Comparison of ENCODE assay signal across 23 mouse cellular contexts in genomic region chr12:109558226-109558824, GRCm38 (mm10). TPM values are rescaled to one million over a fixed set of nuclear protein-coding genes. Genes with fewer than 3 reads are reported as not detected.
DNase-seq lines count a peak whose midpoint lies in the region; ATAC-seq lines count a peak whose summit lies in the region.
"Had no signal": no experiment of that assay in that cellular context is flagged by ENCODE, and none has a peak within 500 bp of the region (broad histone marks: within the 10 kb centered on the region; RNA-seq: fewer than 3 reads in every experiment).

No protein-coding gene starts in this region.

- H3K9ac ChIP-seq in forebrain, embryonic 15.5 days (replicated peaks): no peak overlapping the region
- no peak overlapping the region for H3K9ac ChIP-seq in forebrain, embryonic 14.5 days (ENCODE audit: low read length)
- H3K9ac ChIP-seq in midbrain, embryonic 11.5 days (ENCODE audit: low read length): no peak overlapping the region
- H3K9ac ChIP-seq in heart, embryonic 11.5 days (ENCODE audit: low read depth, low read length): no peak overlapping the region
- H3K9ac ChIP-seq: heart, embryonic 13.5 days; kidney, embryonic 15.5 days; limb, embryonic 12.5 days; liver, embryonic 13.5 days; lung, embryonic 15.5 days had no signal

- no peak overlapping the region for H3K4me2 ChIP-seq in forebrain, embryonic 15.5 days (replicated peaks)
- H3K4me2 ChIP-seq in forebrain, embryonic 14.5 days (ENCODE audit: low read length): no peak overlapping the region
- H3K4me2 ChIP-seq in midbrain, embryonic 11.5 days: no peak overlapping the region
- no peak overlapping the region for H3K4me2 ChIP-seq in heart, embryonic 11.5 days
- H3K4me2 ChIP-seq: heart, embryonic 13.5 days; kidney, embryonic 15.5 days; limb, embryonic 12.5 days; liver, embryonic 13.5 days; lung, embryonic 15.5 days had no signal

- peaks cover 97% of the 10 kb centered on the region for H3K4me1 ChIP-seq in forebrain, embryonic 10.5 days
- H3K4me1 ChIP-seq in forebrain, embryonic 15.5 days: peaks cover 22% of the 10 kb centered on the region
- peaks cover 87% of the 10 kb centered on the region for H3K4me1 ChIP-seq in embryonic facial prominence, embryonic 10.5 days
- peaks cover 32% of the 10 kb centered on the region for H3K4me1 ChIP-seq in forebrain, embryonic 14.5 days (ENCODE audit: control insufficient read depth, insufficient read depth, low read length)
- H3K4me1 ChIP-seq in midbrain, embryonic 11.5 days (ENCODE audit: control insufficient read depth, insufficient read depth, low read length): peaks cover 56% of the 10 kb centered on the region
- no peaks in the 10 kb centered on the region for H3K4me1 ChIP-seq in heart, embryonic 11.5 days (ENCODE audit: control insufficient read depth, insufficient read depth, low read length)
- H3K4me1 ChIP-seq: heart, embryonic 13.5 days; liver, embryonic 13.5 days; lung, embryonic 15.5 days had no signal

- ATAC-seq in forebrain, embryonic 15.5 days (replicated peaks): no peak; the same call in none of the 2 replicates
- peak; percentile 66 for ATAC-seq in forebrain, embryonic 14.5 days
- peak; percentile 61 for ATAC-seq in midbrain, embryonic 11.5 days (ENCODE audit: low FRiP score)
- ATAC-seq in heart, embryonic 11.5 days (replicated peaks; ENCODE audit: insufficient number of reproducible peaks, low FRiP score, low TSS enrichment): no peak
- ATAC-seq: intestine, embryonic 16.5 days had no signal

- 46% methylated on average over 12 of the region's 12 CpGs for WGBS in forebrain, embryonic 10.5 days
- 22% methylated on average over 12 of the region's 12 CpGs for WGBS in forebrain, embryonic 15.5 days
- 63% methylated on average over 12 of the region's 12 CpGs for WGBS in embryonic facial prominence, embryonic 10.5 days
- 21% methylated on average over 12 of the region's 12 CpGs for WGBS in forebrain, embryonic 14.5 days
- WGBS in midbrain, embryonic 11.5 days: 50% methylated on average over 12 of the region's 12 CpGs
- WGBS in heart, embryonic 11.5 days (ENCODE audit: insufficient replicate concordance): 83% methylated on average over 12 of the region's 12 CpGs

- peak overlapping the region; percentile 79 for H3K27ac ChIP-seq in forebrain, embryonic 10.5 days
- H3K27ac ChIP-seq in forebrain, embryonic 15.5 days (replicated peaks): no peak overlapping the region
- peak overlapping the region; percentile 78 for H3K27ac ChIP-seq in embryonic facial prominence, embryonic 10.5 days (replicated peaks)
- peak overlapping the region; percentile 33 for H3K27ac ChIP-seq in forebrain, embryonic 14.5 days (ENCODE audit: low read depth, low read length)
- peak overlapping the region; percentile 67 for H3K27ac ChIP-seq in midbrain, embryonic 11.5 days (ENCODE audit: low read depth, low read length)
- no peak overlapping the region for H3K27ac ChIP-seq in heart, embryonic 11.5 days (ENCODE audit: low read depth, low read length)
- H3K27ac ChIP-seq: heart, embryonic 13.5 days; kidney, embryonic 15.5 days; limb, embryonic 12.5 days; liver, embryonic 13.5 days; lung, embryonic 15.5 days had no signal

- peaks cover 89% of the 10 kb centered on the region for H3K36me3 ChIP-seq in forebrain, embryonic 10.5 days (replicated peaks)
- peaks cover 10% of the 10 kb centered on the region for H3K36me3 ChIP-seq in forebrain, embryonic 15.5 days
- H3K36me3 ChIP-seq in embryonic facial prominence, embryonic 10.5 days (replicated peaks): peaks cover 98% of the 10 kb centered on the region
- peaks cover 56% of the 10 kb centered on the region for H3K36me3 ChIP-seq in forebrain, embryonic 14.5 days (ENCODE audit: control insufficient read depth, insufficient read depth, low read length)
- no peaks in the 10 kb centered on the region; the same call in 1 of the 2 replicates for H3K36me3 ChIP-seq in midbrain, embryonic 11.5 days (ENCODE audit: control insufficient read depth, insufficient read depth, low read length)
- H3K36me3 ChIP-seq in heart, embryonic 11.5 days (ENCODE audit: control insufficient read depth, insufficient read depth, low read length): no peaks in the 10 kb centered on the region
- H3K36me3 ChIP-seq: liver, embryonic 13.5 days had no signal

- H3K27me3 ChIP-seq in forebrain, embryonic 10.5 days (ENCODE audit: poor library complexity, severe bottlenecking): peaks cover 12% of the 10 kb centered on the region; the same call in 1 of the 2 replicates
- H3K27me3 ChIP-seq in forebrain, embryonic 15.5 days: no peaks in the 10 kb centered on the region
- H3K27me3 ChIP-seq in embryonic facial prominence, embryonic 10.5 days (replicated peaks; ENCODE audit: low read depth, poor library complexity, severe bottlenecking): no peaks in the 10 kb centered on the region
- H3K27me3 ChIP-seq in forebrain, embryonic 14.5 days (replicated peaks; ENCODE audit: control insufficient read depth, insufficient read depth, low read length): 0 out of 2 replicates have a peak, but pooled peaks cover 3% of the 10 kb centered on the region
- H3K27me3 ChIP-seq in midbrain, embryonic 11.5 days (ENCODE audit: control insufficient read depth, insufficient read depth, low read length): no peaks in the 10 kb centered on the region; the same call in 1 of the 2 replicates
- H3K27me3 ChIP-seq in heart, embryonic 11.5 days (ENCODE audit: control insufficient read depth, insufficient read depth, low read length): no peaks in the 10 kb centered on the region
- H3K27me3 ChIP-seq: CH12.LX; heart, embryonic 13.5 days; kidney, embryonic 15.5 days; limb, embryonic 12.5 days; liver, embryonic 13.5 days; lung, embryonic 15.5 days had no signal

- H3K9me3 ChIP-seq in forebrain, embryonic 10.5 days: no peaks in the 10 kb centered on the region
- H3K9me3 ChIP-seq in forebrain, embryonic 15.5 days: no peaks in the 10 kb centered on the region
- no peaks in the 10 kb centered on the region for H3K9me3 ChIP-seq in embryonic facial prominence, embryonic 10.5 days
- no peaks in the 10 kb centered on the region for H3K9me3 ChIP-seq in forebrain, embryonic 14.5 days (replicated peaks; ENCODE audit: control insufficient read depth, low read length)
- H3K9me3 ChIP-seq in midbrain, embryonic 11.5 days (ENCODE audit: control insufficient read depth, low read length): no peaks in the 10 kb centered on the region
- H3K9me3 ChIP-seq in heart, embryonic 11.5 days (replicated peaks; ENCODE audit: control insufficient read depth, low read length): no peaks in the 10 kb centered on the region
- H3K9me3 ChIP-seq: heart, embryonic 13.5 days; kidney, embryonic 15.5 days; limb, embryonic 12.5 days; liver, embryonic 13.5 days; lung, embryonic 15.5 days had no signal

- DNase-seq in forebrain, embryonic 10.5 days (ENCODE audit: extremely low spot score, low spot score): no peak
- no peak for DNase-seq in embryonic facial prominence, embryonic 10.5 days (ENCODE audit: low spot score)
- DNase-seq in forebrain, embryonic 14.5 days (ENCODE audit: low spot score): peak; percentile 58
- no peak for DNase-seq in midbrain, embryonic 11.5 days (ENCODE audit: low spot score, missing footprints)
- DNase-seq in testis, postnatal 10 days (ENCODE audit: low spot score): no peak
- DNase-seq in gastrocnemius, adult 8-10 months (ENCODE audit: low spot score in 2 of 2): no peak
- DNase-seq: adrenal gland, adult 2 months; cerebellum, adult 18-20 months; heart, postnatal 36 days; liver, embryonic 13.5 days; right cerebral cortex, adult 18-20 months; thymus, postnatal 14 days had no signal

- no peak overlapping the region for H3K4me3 ChIP-seq in forebrain, embryonic 10.5 days
- H3K4me3 ChIP-seq in forebrain, embryonic 15.5 days: no peak overlapping the region
- no peak overlapping the region for H3K4me3 ChIP-seq in embryonic facial prominence, embryonic 10.5 days
- no peak overlapping the region for H3K4me3 ChIP-seq in forebrain, embryonic 14.5 days (ENCODE audit: low read depth, low read length)
- H3K4me3 ChIP-seq in midbrain, embryonic 11.5 days (ENCODE audit: low read depth, low read length): no peak overlapping the region
- H3K4me3 ChIP-seq in heart, embryonic 11.5 days (ENCODE audit: low read depth, low read length): no peak overlapping the region
- H3K4me3 ChIP-seq: erythroblast, embryonic 14.5 days; heart, embryonic 13.5 days; kidney, embryonic 15.5 days; limb, embryonic 12.5 days; liver, embryonic 13.5 days; lung, embryonic 15.5 days had no signal

RNA-seq across cellular contexts. Expression of gene Rtl1, which starts 41.8 kb away (rescaled TPM):
- 1.0 TPM in 2 replicates for polyA plus RNA-seq in forebrain, embryonic 10.5 days (2016; fragmentation: Nextera tagmentation; extraction: Ambion mirVana)
- 1.0 and 1.1 TPM in 2 replicates for polyA plus RNA-seq in forebrain, embryonic 15.5 days (2015; fragmentation: Nextera tagmentation; extraction: Ambion mirVana)
- 0.87 and 0.88 TPM in 2 replicates for polyA plus RNA-seq in embryonic facial prominence, embryonic 10.5 days (2016; fragmentation: Nextera tagmentation; extraction: Ambion mirVana)
- 0.37 and 0.58 TPM in 2 replicates for polyA plus RNA-seq in forebrain, embryonic 14.5 days (2014; fragmentation: Nextera tagmentation; extraction: Ambion mirVana)
- 0.32 and 0.59 TPM in 2 replicates for polyA plus RNA-seq in midbrain, embryonic 11.5 days (2014; fragmentation: Nextera tagmentation; extraction: Ambion mirVana)
- polyA plus RNA-seq in heart, embryonic 11.5 days (2014; fragmentation: Nextera tagmentation; extraction: Ambion mirVana): 0.56 and 0.69 TPM in 2 replicates
- total RNA-seq in gastrocnemius, adult 8-10 months (2022): not detected
- total RNA-seq: CH12.LX had no signal
- polyA plus RNA-seq: gonadal fat pad, adult 2 months; spleen, adult 2 months had no signal

Comparison
In these comparisons a context has a peak if more than half of its experiments do, and no peak if none do; other contexts are left out.
1. H3K27ac ChIP-seq: peak in forebrain, embryonic 10.5 days (single experiment), embryonic facial prominence, embryonic 10.5 days (single experiment), forebrain, embryonic 14.5 days (single experiment) and midbrain, embryonic 11.5 days (single experiment); none in forebrain, embryonic 15.5 days (single experiment) and heart, embryonic 11.5 days (single experiment).
2. ATAC-seq: peak in forebrain, embryonic 14.5 days (single experiment) and midbrain, embryonic 11.5 days (single experiment); none in forebrain, embryonic 15.5 days (single experiment) and heart, embryonic 11.5 days (single experiment).